Mouse (Mus musculus) embryonic stem cell, embryonic (primary cell): Measurements from ENCODE around the gene Fam78a.

ENCODE experiments used
- CTCF ChIA-PET, 4 experiments: fragments of 300-600 bp in 2 of 4; fragments of 350-600 bp in 2 of 4; sonication (Branson Sonifier 250); formaldehyde crosslinking; loops; one replicate each; lab custom pipeline; 2022; ENCODE audit warnings: inconsistent platforms in 2 of 4; lab: Charles Lee
- POLR2A ChIA-PET, 4 experiments: fragments of 300-600 bp in 2 of 4; fragments of 350-600 bp in 2 of 4; sonication (Branson Sonifier 250); formaldehyde crosslinking; loops; one replicate each; lab custom pipeline; 2022; ENCODE audit warnings: antibody characterized with exemption in 4 of 4, inconsistent platforms in 1 of 4; lab: Charles Lee

The Fam78a gene

DNA sequence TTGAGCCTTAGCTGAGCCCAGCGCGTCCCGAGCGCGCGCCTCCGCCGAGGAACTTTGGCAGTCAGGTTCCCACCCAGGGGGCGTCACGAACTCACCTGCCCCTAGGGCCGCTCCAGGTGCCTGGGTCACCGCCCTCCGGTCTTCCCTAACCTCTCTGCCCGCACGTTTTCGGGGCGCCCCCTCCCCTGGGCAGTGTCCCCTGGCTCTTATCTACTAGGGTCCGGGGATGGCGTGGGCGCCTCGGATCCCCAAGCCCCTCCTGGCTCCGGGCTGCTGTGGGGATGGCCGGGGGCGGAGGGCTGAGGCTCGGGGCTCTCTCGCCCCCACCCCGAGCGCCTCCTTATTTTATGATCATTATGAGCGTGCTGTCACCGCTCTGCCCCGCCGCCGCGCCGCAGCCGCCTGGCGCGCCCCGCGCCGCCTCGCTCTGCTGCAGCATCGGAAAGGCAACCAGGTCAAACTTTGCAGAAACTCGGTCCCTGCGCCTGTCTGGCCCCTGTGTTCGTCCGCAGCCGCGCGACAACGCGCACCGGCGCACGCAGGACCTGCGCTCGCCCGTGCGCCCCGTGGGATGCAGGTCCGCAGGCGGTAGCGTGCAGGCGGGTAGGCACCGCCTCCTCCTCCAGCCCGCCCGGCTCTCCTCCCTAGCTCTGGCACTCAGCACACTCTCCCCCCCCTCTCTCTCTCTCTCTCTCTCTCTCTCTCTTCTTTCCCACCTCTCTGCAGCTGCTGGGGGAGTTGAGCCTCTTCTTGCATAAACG lies at the start of gene Fam78a:
Gene Fam78a (minus strand): TSS at position 747 of the 761 bp plus-strand sequence.
- ChIA-PET POLR2A (interaction anchor here in 3 of 4 experiments (0.5 to 3.1 kb wide), 17 partner anchors 9 to 696 kb away, joined by 3 to 24 read pairs (median 4); partner anchors contain the start of genes Plpp7 (in 1 of the 3) and Swi5 (in 1 of the 3)), CTCF (interaction anchor here (0.6 to 1.9 kb wide), 9 partner anchors 13 to 1922 kb away, joined by 3 to 6 read pairs (median 4); no protein-coding TSS in a partner anchor)

DNA sequence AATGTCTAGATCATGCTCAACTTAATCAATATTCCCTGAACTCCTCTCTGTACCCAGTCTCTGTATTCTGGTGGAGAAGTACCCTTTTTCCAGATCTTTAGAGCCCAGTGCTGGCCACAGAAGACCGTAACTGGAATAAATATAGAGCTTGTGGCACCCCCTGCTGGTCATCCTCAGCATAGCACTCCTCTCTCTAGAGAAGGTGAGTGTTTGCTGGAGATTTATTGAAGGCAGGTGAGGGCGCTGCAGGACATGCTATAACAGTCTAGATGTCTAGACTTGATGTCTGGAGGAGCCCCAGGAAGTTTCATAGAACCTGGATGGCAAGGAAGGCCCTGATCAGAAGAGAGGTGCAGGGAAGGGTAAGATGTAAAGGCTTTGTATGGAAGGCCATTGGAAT lies 49.4 kb upstream of the Fam78a start:
- POLR2A ChIA-PET, result interaction anchor here (0.6 to 7.3 kb wide), 31 partner anchors 9 to 362 kb away, joined by 3 to 125 read pairs (median 4); partner anchors contain the start of genes Swi5 (in 2 of the 4), Golga2 (in 1 of the 4), Nup214 (in 1 of the 4) and Prrc2b (in 1 of the 4)
- CTCF ChIA-PET, result interaction anchor here (0.5 to 2.3 kb wide), 76 partner anchors 8 to 629 kb away, joined by 3 to 16 read pairs (median 4); partner anchors contain the start of genes Fam78a (in 2 of the 4), Swi5 (in 2 of the 4), 1110008P14Rik (in 1 of the 4) and 9430097D07Rik (in 1 of the 4)

DNA sequence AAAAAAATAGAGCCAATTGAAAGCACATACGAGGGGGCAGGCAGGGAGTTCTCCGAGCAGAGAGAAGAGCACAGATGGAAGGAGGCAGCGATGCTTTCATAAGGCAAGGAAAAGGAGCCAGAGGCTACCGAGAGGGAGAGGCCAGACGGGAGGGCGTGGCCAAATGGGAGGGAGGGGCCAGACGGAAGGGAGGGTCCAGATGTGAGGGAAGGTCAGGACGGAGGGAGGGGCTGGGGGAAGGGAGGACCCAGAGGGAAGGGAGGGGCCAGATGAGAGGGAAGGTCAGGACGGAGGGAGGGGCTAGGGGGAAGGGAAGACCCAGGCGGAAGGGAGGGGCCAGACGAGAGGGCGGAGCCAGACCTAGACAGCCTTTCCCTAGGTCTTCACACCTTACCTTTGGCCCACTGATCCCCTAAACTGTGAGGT lies 47.9 kb upstream of the Fam78a start:
- CTCF ChIA-PET, result interaction anchor here in 2 of 4 experiments (0.7 to 2.3 kb wide), 3 partner anchors 104 to 272 kb away, joined by 3 to 6 read pairs (median 5); no protein-coding TSS in a partner anchor
- POLR2A ChIA-PET, result interaction anchor here in 2 of 4 experiments (0.7 to 4.5 kb wide), 7 partner anchors 8 to 155 kb away, joined by 3 to 55 read pairs (median 6); partner anchors contain the start of genes Golga2 (in 1 of the 2) and Swi5 (in 1 of the 2)

DNA sequence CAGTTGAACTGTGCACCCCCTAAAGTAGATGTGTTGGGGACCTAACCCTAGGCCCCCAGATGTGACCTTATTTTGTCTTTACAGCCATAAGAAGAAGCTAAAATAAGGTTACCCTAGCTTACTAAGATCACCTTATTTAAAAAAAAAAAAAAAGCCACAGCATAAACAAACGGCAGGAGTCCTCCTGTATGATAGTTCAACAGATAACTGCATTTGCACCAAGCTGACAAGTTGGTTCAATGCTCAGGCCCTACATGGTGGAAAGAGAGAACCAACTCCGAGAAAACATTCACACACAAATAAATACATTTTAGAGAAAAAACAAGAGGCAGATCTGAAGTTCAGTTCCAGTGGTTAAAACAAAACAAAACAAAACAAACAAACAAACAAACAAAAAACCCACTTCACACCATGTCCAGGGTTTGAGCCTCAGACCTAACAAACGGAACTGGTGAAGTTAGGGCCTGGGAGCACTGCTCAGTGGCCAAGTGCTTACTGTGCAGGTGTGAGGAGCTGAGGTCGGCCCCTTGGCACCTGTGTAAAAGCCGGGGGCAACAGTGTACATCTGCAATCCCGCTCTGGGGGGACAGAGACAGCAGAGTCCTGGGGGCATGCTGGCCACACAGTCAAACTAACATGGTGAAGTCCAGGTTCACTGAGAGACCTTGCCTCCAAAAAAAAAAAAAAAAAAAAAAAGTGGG lies 47.4 kb upstream of the Fam78a start:
- ChIA-PET CTCF (interaction anchor here (0.6 to 2.3 kb wide), 10 partner anchors 43 to 644 kb away, joined by 3 to 6 read pairs (median 3); no protein-coding TSS in a partner anchor), POLR2A (interaction anchor here (0.5 to 4.5 kb wide), 21 partner anchors 8 to 1976 kb away, joined by 3 to 55 read pairs (median 4); no protein-coding TSS in a partner anchor)

DNA sequence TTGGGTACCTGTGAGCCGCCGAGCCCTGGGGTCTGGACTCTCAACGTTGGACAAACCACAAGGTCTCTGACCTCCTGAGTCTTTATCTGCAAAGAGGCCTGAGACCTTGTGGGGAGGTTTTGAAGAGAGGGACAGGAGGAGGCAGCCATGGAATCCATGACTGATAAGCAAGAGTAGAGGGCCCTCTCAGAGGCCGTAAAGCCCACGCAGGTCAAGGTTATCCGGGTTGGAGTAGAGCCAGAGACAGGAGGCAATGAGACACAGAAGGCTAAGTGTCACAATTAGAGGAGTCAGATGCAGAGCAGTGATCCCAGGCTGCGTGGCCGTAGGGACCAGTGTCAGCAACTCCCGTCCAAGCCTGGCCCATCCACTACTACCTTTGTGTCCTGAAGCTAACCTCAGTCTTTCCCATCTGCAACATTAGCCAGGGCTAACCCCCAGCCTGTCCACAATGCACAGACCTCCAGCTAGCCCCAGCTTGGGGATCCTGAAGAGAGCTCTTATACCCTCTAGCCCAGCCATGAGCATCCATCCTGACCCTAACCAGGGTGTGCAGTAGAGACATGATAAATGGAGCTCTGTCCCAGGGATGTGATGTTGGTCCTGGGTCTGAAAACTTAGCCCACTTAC lies 46.7 kb upstream of the Fam78a start:
- POLR2A ChIA-PET, result interaction anchor here (0.5 to 4.5 kb wide), 18 partner anchors 9 to 1975 kb away, joined by 3 to 55 read pairs (median 4); no protein-coding TSS in a partner anchor
- CTCF ChIA-PET, result interaction anchor here (0.5 to 2.3 kb wide), 11 partner anchors 10 to 643 kb away, joined by 3 to 6 read pairs (median 3); no protein-coding TSS in a partner anchor

DNA sequence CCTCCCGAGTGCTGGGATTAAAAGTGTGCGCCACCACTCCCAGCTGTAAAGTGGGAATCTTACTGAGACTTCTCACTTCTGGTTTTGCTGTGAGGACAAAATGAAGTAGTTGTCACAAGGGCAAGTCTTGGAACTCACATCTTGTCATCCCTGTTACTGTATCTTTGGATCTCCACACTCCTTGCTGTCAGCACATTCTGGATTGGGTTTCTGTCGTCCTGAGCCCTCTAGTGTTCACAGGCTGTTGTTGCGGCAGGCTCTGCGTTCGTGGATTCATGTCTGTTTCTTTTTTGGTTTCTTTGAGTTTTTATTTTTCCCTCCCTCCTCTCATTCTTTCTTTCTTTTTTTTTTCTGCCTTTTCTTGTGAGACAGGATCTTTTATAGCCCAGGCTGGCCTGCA lies 45.8 kb upstream of the Fam78a start:
- POLR2A ChIA-PET, result interaction anchor here in 3 of 4 experiments (0.7 to 1.3 kb wide), 3 partner anchors 7 to 284 kb away, joined by 3 to 6 read pairs (median 3); no protein-coding TSS in a partner anchor
- CTCF ChIA-PET, result interaction anchor here in 2 of 4 experiments (0.5 to 1.4 kb wide), 4 partner anchors 9 to 647 kb away, joined by 3 to 7 read pairs (median 5); no protein-coding TSS in a partner anchor

DNA sequence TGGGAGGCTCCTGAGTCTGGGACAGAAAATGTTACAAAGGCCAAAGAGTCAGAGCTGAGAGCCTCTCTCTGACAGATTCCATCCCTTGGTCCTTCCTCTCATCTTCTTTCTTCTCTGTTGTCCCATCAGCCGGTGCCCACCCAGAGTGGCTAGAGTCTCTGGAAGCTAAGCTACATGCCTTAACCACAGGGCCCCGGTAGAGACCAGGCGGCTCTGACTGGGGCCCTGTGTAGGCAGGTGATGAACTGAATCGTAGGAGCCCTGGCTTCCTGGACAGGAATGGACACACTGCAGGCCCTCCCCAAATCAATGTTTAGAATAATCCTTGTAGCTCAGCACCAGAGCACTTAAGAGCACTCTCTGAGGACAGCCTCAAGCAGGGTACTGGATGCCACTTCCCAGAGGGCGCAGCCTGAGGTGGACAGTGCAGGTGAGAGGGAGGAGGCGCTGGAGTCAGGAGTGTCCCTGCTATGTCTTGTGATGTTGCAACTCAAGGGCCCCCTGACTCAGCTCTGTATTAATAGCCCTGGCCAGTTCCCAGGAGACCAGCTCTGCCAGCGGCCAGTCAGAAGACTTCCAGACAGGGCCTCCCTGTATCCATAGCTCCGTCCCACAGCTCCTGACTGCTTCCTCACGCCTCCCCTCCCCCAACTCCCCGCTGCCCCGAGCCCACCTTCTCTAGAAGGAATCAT lies 44.9 kb upstream of the Fam78a start:
- CTCF ChIA-PET, result interaction anchor here in 2 of 4 experiments (0.6 to 1.4 kb wide), 6 partner anchors 17 to 275 kb away, joined by 3 to 9 read pairs (median 3); no protein-coding TSS in a partner anchor
- POLR2A ChIA-PET, result interaction anchor here in 3 of 4 experiments (0.6 to 2.1 kb wide), 12 partner anchors 8 to 96 kb away, joined by 3 to 6 read pairs (median 4); no protein-coding TSS in a partner anchor

DNA sequence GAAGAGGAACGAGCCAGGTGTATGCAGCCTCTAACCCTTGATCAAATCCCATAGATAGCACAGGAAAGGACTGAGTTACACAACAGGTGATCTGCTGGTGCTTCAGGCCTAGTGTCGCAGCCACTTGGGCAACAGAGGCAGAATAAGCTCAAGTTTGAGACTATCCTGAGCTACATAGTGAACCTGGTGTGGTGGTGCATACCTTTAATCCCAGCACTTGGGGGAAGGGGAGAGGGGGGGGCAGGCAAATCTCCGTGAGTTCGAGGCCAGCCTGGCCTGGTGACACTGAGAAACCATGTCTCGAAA lies 43.8 kb upstream of the Fam78a start:
- POLR2A ChIA-PET, result interaction anchor here in 2 of 4 experiments (0.6 to 2.1 kb wide), 11 partner anchors 10 to 344 kb away, joined by 3 to 6 read pairs (median 4); no protein-coding TSS in a partner anchor
- CTCF ChIA-PET, result interaction anchor here (0.6 to 1.8 kb wide), 6 partner anchors 9 to 898 kb away, joined by 3 to 9 read pairs (median 4); no protein-coding TSS in a partner anchor

DNA sequence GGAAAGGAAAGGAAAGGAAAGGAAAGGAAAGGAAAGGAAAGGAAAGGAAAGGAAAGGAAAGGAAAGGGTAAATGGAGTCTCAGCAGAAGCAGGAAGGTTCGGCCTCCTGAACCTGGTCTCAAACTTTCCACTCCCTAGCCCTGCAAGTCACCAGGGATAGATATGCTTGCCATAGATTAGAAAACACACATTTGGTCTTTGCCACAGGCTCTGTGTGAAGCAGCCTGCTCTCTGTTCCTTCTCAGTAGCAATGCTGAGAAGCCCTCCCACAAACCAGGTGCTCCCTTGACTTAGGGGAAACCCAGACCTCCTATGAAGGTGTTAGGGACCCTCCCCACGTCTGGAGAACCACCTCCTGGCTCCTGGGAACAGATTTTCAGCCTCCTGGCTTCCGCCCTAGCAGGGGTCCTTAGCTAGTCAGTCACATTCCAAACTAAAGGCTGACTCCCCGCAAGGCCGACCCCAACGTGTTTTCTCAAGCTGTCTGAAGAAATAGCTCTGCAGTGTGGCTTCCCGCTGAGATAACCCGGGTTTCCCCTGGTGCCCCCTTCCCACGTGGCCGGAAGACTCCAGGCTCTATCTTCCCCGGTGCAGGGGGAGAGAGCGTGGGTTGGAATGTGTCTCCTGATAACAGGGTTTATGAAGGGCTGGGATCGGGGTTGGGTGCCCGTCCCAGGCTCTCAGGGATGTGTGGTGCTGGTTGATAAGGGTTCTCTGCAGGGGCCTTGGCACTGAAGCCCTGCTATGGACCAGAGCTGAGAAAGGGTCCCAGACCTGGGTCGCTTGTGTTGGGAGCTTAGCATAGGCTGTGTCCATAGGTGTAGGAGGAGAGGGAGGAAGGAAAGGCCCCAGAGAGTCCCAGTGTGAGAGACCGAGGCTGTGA lies 43.2 kb upstream of the Fam78a start:
- CTCF ChIA-PET, result interaction anchor here (0.6 to 1.8 kb wide), 6 partner anchors 10 to 897 kb away, joined by 3 to 9 read pairs (median 4); no protein-coding TSS in a partner anchor
- POLR2A ChIA-PET, result interaction anchor here in 2 of 4 experiments (0.6 to 2.1 kb wide), 9 partner anchors 12 to 343 kb away, joined by 3 to 6 read pairs (median 4); no protein-coding TSS in a partner anchor

DNA sequence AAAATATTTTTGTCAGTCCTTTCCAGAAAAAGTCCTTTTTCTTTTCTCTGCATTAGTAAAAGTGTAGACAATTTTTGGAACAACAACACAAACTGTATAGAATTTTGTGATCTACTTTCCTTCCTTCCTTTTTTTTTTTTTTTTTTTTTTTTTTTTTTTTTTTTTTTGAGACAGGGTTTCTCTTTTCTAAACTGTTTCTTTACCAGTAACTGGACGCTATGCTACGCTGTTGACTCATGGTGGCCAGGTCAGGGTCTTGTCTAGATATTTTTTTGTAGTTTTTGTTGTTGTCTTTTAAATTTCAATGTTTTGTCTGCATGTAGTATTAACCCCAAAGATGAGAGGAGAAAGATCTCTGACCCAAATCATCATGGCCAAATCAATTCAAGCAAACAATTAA lies 37.1 kb upstream of the Fam78a start:
- CTCF ChIA-PET, result interaction anchor here in 1 of 4 experiments (0.6 kb wide), 1 partner anchor 9 kb away, joined by 4 read pairs; no protein-coding TSS in a partner anchor
- POLR2A ChIA-PET, result interaction anchor here in 2 of 4 experiments (0.6 to 0.8 kb wide), 4 partner anchors 40 to 184 kb away, joined by 3 to 4 read pairs (median 4); no protein-coding TSS in a partner anchor

DNA sequence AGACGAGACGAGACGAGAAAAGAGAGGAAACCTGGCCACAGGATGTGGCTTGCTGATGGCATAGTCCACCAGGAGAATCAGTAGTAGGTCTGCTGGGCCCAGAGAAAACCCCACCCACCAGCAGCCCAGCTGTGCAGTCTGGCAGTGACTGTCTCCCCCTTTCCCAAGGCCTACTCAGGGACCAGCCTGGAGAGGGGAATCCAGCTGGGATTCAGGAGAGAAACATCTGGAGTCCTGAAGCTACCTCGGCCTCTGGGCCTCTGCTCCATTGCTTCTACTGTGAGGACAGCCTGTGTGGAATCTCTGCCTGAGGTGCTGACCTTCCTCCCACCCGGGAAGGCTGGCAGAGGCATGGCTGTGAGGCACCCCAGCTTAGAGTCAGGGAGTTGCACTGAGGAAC lies 36.5 kb upstream of the Fam78a start:
- ChIA-PET POLR2A (no interaction called here), CTCF (interaction anchor here in 1 of 4 experiments (0.6 kb wide), 1 partner anchor 10 kb away, joined by 4 read pairs; no protein-coding TSS in a partner anchor)

DNA sequence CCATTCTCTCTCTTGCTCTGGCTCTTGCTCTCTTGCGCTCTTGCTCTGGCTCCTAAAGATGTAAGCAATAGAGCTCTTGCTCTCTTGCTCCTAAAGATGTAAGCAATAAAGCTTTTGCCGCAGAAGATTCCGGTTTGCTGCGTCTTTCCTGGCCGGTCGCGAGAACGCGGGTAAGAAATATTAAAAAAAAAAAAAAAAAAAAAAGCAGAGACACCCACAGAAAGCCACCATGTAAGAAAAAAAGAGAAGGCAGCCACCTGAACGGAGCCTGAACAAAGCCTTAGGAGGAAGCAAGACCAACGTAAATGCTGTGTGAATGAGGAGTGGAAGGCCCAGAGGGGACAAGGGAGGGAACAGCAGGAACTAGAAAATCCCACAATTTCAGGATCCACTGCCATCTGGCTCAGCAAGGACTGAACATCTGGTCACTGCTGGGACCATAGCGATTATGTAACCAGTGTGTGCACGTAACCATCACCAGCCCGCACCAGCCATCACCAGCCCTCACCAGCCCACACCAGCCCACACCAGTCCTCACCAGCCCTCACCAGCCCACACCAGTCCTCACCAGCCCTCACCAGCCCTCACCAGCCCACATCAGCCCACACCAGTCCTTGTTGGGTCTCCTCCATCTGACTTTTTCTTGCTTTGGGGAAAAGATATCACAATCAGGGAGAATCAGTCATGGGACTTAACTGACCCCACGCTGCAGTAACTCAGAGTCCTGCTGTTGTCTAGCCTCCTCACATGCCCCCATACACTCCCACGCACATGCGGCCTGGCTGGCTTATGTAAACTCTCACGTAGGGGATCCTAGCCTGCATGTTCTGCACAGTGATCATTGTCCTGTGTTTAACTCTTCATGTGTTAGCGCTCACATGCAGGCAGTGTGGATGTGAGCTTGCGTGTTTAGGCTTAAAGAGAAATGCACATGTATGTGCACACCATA lies 35.4 kb upstream of the Fam78a start:
- CTCF ChIA-PET, result interaction anchor here in 1 of 4 experiments (0.7 kb wide), 1 partner anchor 739 kb away, joined by 6 read pairs; no protein-coding TSS in a partner anchor
- POLR2A ChIA-PET, result interaction anchor here in 1 of 4 experiments (0.7 kb wide), 2 partner anchors 9 to 196 kb away, joined by 3 to 9 read pairs; no protein-coding TSS in a partner anchor

DNA sequence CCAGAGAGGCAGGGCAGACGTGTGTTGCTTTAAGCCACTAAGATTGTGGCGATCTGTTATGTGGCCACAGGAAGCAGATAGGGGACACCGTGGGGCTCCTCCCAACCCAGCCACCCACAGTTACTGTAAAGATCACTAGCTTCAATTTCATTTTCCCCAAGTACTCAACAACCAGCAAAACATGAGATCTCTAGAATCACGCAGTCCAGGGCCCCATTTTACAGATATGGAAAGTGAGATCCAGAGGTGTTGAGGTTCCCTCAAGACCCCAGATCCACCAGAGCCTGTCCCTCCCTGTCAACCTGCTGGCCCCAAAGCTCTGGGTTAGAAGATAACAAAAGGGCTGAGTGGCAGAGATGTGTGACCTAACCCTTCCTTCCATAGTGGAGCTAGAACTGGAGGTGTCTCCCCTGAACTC lies 31.2 kb upstream of the Fam78a start:
- CTCF ChIA-PET, result no interaction called here
- POLR2A ChIA-PET, result interaction anchor here in 1 of 4 experiments (0.6 to 1.0 kb wide), 2 partner anchors 13 kb away, joined by 3 read pairs; no protein-coding TSS in a partner anchor

DNA sequence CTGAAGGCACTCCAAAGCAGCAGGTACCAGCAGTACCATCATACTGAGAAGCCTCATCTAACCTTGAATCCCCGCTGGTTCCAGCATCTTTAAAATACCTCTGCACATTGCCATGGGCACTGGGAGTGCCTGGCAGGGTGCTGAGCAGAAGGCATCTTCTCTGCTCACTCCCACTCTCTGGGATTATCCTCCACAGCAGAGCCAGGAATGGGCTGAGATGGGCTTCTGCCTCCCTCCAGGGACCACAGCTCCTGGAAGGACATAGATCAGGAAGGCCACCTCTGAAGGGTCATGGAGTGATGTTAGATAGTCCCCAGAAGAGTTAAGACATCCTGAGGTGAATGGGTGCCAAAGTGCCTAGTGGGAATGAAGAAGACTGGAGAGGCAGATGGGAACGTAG lies 27.9 kb upstream of the Fam78a start:
- CTCF ChIA-PET, result no interaction called here
- POLR2A ChIA-PET, result interaction anchor here in 1 of 4 experiments (0.6 kb wide), 1 partner anchor 19 kb away, joined by 4 read pairs; no protein-coding TSS in a partner anchor
